Mouse (Mus musculus) right cerebral cortex, postnatal 25 days (tissue): ENCODE data around the gene Ano8.
"Not testable (repeated sequence)": the region's sequence is repeated elsewhere in the genome, so short reads cannot be mapped to it uniquely, and the experiment has no call there.

ENCODE experiments used
- DNase-seq: peaks from one replicate; pipeline ENCODE4 v3.0.0; 2022

Gene Ano8

GRCm38 (mm10) chr8:71432935-71433334 is 52.8 kb downstream of the Ano8 start:
- DNase-seq, result not testable (repeated sequence)
